Mouse (Mus musculus): Measurements from ENCODE around the gene Helq. TPM values are rescaled to one million over a fixed set of nuclear protein-coding genes. Genes with fewer than 3 reads are reported as not detected.

The Helq gene
- polyA plus RNA-seq, 1 experiment, result 7.0 TPM

- H3K4me3 ChIP-seq (ENCODE audit: insufficient read depth, low read length), result no peak overlapping the region
- no peaks in the 10 kb centered on the region for H3K4me1 ChIP-seq (ENCODE audit: control insufficient read depth, insufficient read depth, low read length)
- no peak for TF ChIP-seq POLR2A (IDR thresholded peaks at IDR 0.05; ENCODE audit: low read depth, low read length)
- TF ChIP-seq CTCF (IDR thresholded peaks at IDR 0.05; ENCODE audit: borderline replicate concordance, insufficient read depth, low read length), result no peak
- H3K27ac ChIP-seq (ENCODE audit: insufficient read depth, low read length), result no peak overlapping the region
Observed at GRCm38 (mm10) chr5:100794084-100794483, 4.3 kb downstream of the Helq start.

DNA sequence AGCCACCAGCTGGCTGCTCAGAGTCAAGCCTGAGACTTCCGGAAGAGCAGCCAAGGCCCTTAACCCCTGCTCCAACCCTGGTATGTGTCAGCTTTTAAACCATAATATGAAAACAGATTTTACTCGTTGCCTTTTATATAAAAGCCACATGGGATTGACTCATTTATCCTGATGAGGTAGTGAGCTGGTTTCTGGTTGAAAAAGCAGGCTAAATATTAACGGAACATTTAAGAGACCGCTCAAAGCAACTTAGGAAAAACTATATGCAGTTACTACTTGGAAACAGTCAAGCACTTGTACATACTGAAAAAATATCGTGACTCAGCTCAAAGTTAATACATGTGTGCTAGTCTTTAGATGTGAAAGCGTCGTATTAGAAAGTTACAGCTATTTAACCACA lies 6.1 kb downstream of the Helq start:
- TF ChIP-seq POLR2A (IDR thresholded peaks at IDR 0.05; ENCODE audit: low read depth, low read length) (no peak), CTCF (IDR thresholded peaks at IDR 0.05; ENCODE audit: borderline replicate concordance, insufficient read depth, low read length) (no peak)
- H3K4me1 ChIP-seq (ENCODE audit: control insufficient read depth, insufficient read depth, low read length), result no peaks in the 10 kb centered on the region

DNA sequence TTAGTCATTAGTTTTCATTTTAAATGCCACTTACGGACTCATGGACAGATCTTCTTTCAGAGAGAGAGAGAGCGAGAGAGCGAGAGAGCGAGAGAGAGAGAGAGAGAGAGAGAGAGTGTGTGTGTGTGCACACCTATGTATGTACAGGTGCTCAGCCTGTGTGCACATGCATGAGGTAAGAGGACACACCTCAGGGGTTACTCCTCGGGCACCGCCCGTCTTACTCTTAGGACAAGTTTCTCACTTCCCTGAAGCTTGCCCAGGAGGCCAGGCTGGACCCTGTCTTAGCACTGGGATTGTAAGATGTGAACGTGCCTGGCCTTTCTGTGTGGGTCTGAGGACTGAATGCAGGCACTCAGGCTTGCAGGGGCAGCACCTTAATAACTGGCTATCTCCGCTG lies 10.9 kb downstream of the Helq start:
- Histone ChIP-seq H3K27ac (ENCODE audit: insufficient read depth, low read length) (no peak overlapping the region), H3K4me3 (ENCODE audit: insufficient read depth, low read length) (no peak overlapping the region), H3K4me1 (ENCODE audit: control insufficient read depth, insufficient read depth, low read length) (no peaks in the 10 kb centered on the region)
- TF ChIP-seq CTCF (IDR thresholded peaks at IDR 0.05; ENCODE audit: borderline replicate concordance, insufficient read depth, low read length) (no peak), POLR2A (IDR thresholded peaks at IDR 0.05; ENCODE audit: low read depth, low read length) (no peak)

More for the DNA sequence above, 6.1 kb downstream of the Helq start:
- H3K4me3 ChIP-seq (ENCODE audit: insufficient read depth, low read length), result no peak overlapping the region
- no peak overlapping the region for H3K27ac ChIP-seq (ENCODE audit: insufficient read depth, low read length)

GRCm38 (mm10) chr5:100779002-100779401 lies 19.4 kb downstream of the Helq start:
- no peak overlapping the region for H3K4me3 ChIP-seq (ENCODE audit: insufficient read depth, low read length)
- no peak overlapping the region for H3K27ac ChIP-seq (ENCODE audit: insufficient read depth, low read length)
- no peaks in the 10 kb centered on the region for H3K4me1 ChIP-seq (ENCODE audit: control insufficient read depth, insufficient read depth, low read length)
- TF ChIP-seq POLR2A (IDR thresholded peaks at IDR 0.05; ENCODE audit: low read depth, low read length) (no peak), CTCF (IDR thresholded peaks at IDR 0.05; ENCODE audit: borderline replicate concordance, insufficient read depth, low read length) (no peak)

- TF ChIP-seq CTCF (IDR thresholded peaks at IDR 0.05; ENCODE audit: borderline replicate concordance, insufficient read depth, low read length), result no peak
- no peak for TF ChIP-seq POLR2A (IDR thresholded peaks at IDR 0.05; ENCODE audit: low read depth, low read length)
Observed at GRCm38 (mm10) chr5:100776900-100777299, 21.5 kb downstream of the Helq start.

DNA sequence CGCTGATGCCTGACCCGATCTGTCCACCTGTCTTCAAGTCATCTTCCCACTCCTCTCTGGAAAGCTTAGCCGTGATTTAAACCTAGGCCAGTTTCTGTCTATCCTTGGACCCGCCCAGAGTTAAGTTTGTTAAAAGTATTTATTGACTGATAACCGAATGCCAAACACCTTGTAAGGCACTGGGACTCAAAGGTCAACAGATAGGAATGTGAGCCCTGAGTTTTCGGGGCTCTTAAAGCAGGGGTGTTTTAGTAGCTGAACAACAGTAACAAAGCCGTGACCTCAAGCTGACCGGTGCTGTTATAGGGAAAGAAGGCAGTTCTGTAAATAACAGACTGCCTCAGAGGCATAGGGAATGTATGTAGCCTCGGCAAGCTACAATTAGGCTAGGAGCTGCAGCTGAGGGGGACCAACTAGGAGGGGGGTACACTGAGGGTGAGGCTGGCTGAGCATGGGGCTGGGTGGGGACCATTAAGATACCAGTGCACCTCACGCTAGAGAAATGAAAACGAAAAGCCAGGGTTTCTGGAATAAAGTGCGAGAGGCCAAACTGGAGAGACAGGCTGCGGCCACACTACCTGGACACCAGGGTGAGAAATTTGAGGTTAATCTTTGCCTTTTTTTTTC lies 22.5 kb downstream of the Helq start:
- TF ChIP-seq POLR2A (IDR thresholded peaks at IDR 0.05; ENCODE audit: low read depth, low read length) (no peak), CTCF (IDR thresholded peaks at IDR 0.05; ENCODE audit: borderline replicate concordance, insufficient read depth, low read length) (no peak)
- Histone ChIP-seq H3K27ac (ENCODE audit: insufficient read depth, low read length) (no peak overlapping the region), H3K4me1 (ENCODE audit: control insufficient read depth, insufficient read depth, low read length) (no peaks in the 10 kb centered on the region)

More at GRCm38 (mm10) chr5:100776900-100777299, 21.5 kb downstream of the Helq start:
- no peak overlapping the region for H3K27ac ChIP-seq (ENCODE audit: insufficient read depth, low read length)
- H3K4me1 ChIP-seq (ENCODE audit: control insufficient read depth, insufficient read depth, low read length), result no peaks in the 10 kb centered on the region
- no peak overlapping the region for H3K4me3 ChIP-seq (ENCODE audit: insufficient read depth, low read length)

GRCm38 (mm10) chr5:100771575-100771974 lies 26.8 kb downstream of the Helq start:
- no peaks in the 10 kb centered on the region for H3K4me1 ChIP-seq (ENCODE audit: control insufficient read depth, insufficient read depth, low read length)
- TF ChIP-seq CTCF (IDR thresholded peaks at IDR 0.05; ENCODE audit: borderline replicate concordance, insufficient read depth, low read length) (no peak), POLR2A (IDR thresholded peaks at IDR 0.05; ENCODE audit: low read depth, low read length) (no peak)
- H3K27ac ChIP-seq (ENCODE audit: insufficient read depth, low read length), result no peak overlapping the region
- no peak overlapping the region for H3K4me3 ChIP-seq (ENCODE audit: insufficient read depth, low read length)

More for the DNA sequence above, 22.5 kb downstream of the Helq start:
- H3K4me3 ChIP-seq (ENCODE audit: insufficient read depth, low read length), result no peak overlapping the region

- Histone ChIP-seq H3K4me1 (ENCODE audit: control insufficient read depth, insufficient read depth, low read length) (no peaks in the 10 kb centered on the region), H3K27ac (ENCODE audit: insufficient read depth, low read length) (no peak overlapping the region), H3K4me3 (ENCODE audit: insufficient read depth, low read length) (no peak overlapping the region)
- no peak for TF ChIP-seq CTCF (IDR thresholded peaks at IDR 0.05; ENCODE audit: borderline replicate concordance, insufficient read depth, low read length)
- TF ChIP-seq POLR2A (IDR thresholded peaks at IDR 0.05; ENCODE audit: low read depth, low read length), result no peak
Observed at GRCm38 (mm10) chr5:100766026-100766425, 32.4 kb downstream of the Helq start.

GRCm38 (mm10) chr5:100761736-100762135 lies 36.7 kb downstream of the Helq start:
- TF ChIP-seq CTCF (IDR thresholded peaks at IDR 0.05; ENCODE audit: borderline replicate concordance, insufficient read depth, low read length) (no peak), POLR2A (IDR thresholded peaks at IDR 0.05; ENCODE audit: low read depth, low read length) (no peak)
- H3K4me1 ChIP-seq (ENCODE audit: control insufficient read depth, insufficient read depth, low read length), result no peaks in the 10 kb centered on the region
- no peak overlapping the region for H3K27ac ChIP-seq (ENCODE audit: insufficient read depth, low read length)
- H3K4me3 ChIP-seq (ENCODE audit: insufficient read depth, low read length), result no peak overlapping the region

DNA sequence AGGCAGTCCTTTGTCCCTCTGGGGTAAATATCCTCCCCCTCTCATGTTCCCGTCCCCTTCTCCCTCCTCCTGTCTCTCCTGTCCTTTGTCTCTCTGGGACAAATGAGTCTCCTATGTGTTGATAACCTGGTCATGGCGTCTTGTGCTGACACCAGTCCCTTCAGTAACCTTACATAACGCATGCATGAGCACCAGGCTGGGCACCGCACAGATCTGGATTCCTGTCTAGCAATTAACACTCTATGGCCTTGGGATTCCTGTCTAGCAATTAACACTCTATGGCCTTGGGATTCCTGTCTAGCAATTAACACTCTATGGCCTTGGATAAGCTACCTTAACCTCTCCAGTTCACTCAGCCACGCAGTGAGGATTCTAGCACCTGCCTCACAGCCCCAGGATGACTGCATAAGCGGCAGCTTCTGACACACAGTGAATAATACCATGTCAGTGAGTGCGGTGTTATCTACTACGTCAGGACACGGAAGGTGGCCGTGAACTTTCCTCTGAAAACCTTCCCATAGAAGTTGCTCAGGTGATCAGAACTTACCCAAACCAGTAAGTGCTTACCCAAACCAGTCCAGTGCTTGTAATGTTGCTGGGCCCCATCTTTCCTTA lies 38.2 kb downstream of the Helq start:
- TF ChIP-seq CTCF (IDR thresholded peaks at IDR 0.05; ENCODE audit: borderline replicate concordance, insufficient read depth, low read length), result no peak
- no peak for TF ChIP-seq POLR2A (IDR thresholded peaks at IDR 0.05; ENCODE audit: low read depth, low read length)
- Histone ChIP-seq H3K4me1 (ENCODE audit: control insufficient read depth, insufficient read depth, low read length) (no peaks in the 10 kb centered on the region), H3K27ac (ENCODE audit: insufficient read depth, low read length) (no peak overlapping the region), H3K4me3 (ENCODE audit: insufficient read depth, low read length) (no peak overlapping the region)

All from embryonic fibroblast, embryonic 13.5 days (primary cell).